Mouse (Mus musculus): ENCODE measurements around the gene Fgfr2. TPM values are rescaled to one million over a fixed set of nuclear protein-coding genes. Genes with fewer than 3 reads are reported as not detected.

Fgfr2 gene
- total RNA-seq, 1 experiment: 37.5 TPM

DNA sequence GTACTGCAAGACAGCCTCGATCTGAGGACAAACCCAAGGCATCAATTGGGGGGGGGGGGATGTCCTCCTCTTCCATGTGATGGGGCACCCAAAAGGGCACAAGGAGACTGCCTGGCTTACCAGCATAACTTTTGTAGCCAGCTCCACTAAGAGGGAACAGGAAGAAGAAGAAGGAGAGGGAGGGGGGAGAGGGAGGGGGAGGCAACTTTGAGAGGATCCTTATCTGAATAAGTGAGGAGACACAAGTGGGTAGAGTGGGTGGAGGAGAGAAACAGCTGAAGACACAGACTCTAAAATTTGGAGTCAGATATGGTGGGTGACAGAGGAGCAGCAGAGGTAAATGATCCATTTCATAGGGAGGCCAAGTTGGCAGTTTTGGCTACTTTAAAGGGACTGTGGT, 2562.2 kb downstream of the Fgfr2 start:
- Histone ChIP-seq H3K4me3 (ENCODE audit: insufficient read depth in 1 of 2, low read depth in 1 of 2, low read length in 2 of 2, poor library complexity in 1 of 2, severe bottlenecking in 1 of 2) (no peak overlapping the region), H3K4me1 (ENCODE audit: control insufficient read depth in 2 of 2, insufficient read depth in 2 of 2, low read length in 2 of 2, poor library complexity in 1 of 2) (no peaks in the 10 kb centered on the region), H3K9me3 (ENCODE audit: control insufficient read depth, insufficient read depth, low read depth, low read length) (no peaks in the 10 kb centered on the region), H3K9ac (ENCODE audit: insufficient read depth, low read depth, low read length, poor library complexity, severe bottlenecking) (no peak overlapping the region), H3K36me3 (ENCODE audit: control insufficient read depth, insufficient read depth, low read length, poor library complexity, severe bottlenecking) (no peaks in the 10 kb centered on the region), H3K27ac (ENCODE audit: insufficient read depth, low read depth, low read length, poor library complexity, severe bottlenecking) (no peak overlapping the region)
- in situ Hi-C loops (cut with MboI; ENCODE audit: low sequenced_read_pairs in 2 of 2, unreplicated experiment in 2 of 2): no loop called here
- TF ChIP-seq HCFC1 (IDR thresholded peaks at IDR 0.05; ENCODE audit: borderline replicate concordance, insufficient read depth, low read length) (no peak), ZNF384 (IDR thresholded peaks at IDR 0.05; ENCODE audit: low read depth, low read length) (no peak), MAFK (IDR thresholded peaks at IDR 0.05; ENCODE audit: insufficient read depth, low read depth, low read length) (no peak), CHD2 (IDR thresholded peaks at IDR 0.05; ENCODE audit: low read depth, low read length) (no peak), ZC3H11A (IDR thresholded peaks at IDR 0.05; ENCODE audit: borderline replicate concordance, low read depth, low read length) (no peak)
- DNase-seq (ENCODE audit: low read depth, low spot score): no peak

DNA sequence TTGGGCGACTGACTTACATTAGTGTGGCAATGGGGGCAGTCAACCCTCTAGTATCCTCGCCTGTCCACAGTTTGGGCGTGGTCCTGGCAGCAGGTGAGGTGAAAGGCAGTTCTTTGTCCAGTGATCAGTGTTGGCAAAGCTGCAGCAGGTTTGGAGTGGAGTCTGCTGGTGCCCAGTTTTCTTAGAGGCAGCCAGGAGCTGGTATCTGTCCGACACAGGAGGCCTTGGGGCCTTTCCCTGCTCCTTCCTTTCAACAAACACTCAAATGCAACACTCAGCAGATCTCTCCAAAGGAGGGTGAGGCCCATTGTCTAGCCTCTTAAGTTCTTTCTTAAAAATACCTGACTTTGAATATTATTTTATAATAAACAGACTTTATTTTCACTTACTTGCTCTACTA, 2564.6 kb downstream of the Fgfr2 start:
- no peak for TF ChIP-seq HCFC1 (IDR thresholded peaks at IDR 0.05; ENCODE audit: borderline replicate concordance, insufficient read depth, low read length)
- no peak for TF ChIP-seq MAFK (IDR thresholded peaks at IDR 0.05; ENCODE audit: insufficient read depth, low read depth, low read length)
- TF ChIP-seq ZNF384 (IDR thresholded peaks at IDR 0.05; ENCODE audit: low read depth, low read length): no peak
- TF ChIP-seq CHD2 (IDR thresholded peaks at IDR 0.05; ENCODE audit: low read depth, low read length): no peak
- no peak for TF ChIP-seq ZC3H11A (IDR thresholded peaks at IDR 0.05; ENCODE audit: borderline replicate concordance, low read depth, low read length)
- H3K9ac ChIP-seq (ENCODE audit: insufficient read depth, low read depth, low read length, poor library complexity, severe bottlenecking): no peak overlapping the region

DNA sequence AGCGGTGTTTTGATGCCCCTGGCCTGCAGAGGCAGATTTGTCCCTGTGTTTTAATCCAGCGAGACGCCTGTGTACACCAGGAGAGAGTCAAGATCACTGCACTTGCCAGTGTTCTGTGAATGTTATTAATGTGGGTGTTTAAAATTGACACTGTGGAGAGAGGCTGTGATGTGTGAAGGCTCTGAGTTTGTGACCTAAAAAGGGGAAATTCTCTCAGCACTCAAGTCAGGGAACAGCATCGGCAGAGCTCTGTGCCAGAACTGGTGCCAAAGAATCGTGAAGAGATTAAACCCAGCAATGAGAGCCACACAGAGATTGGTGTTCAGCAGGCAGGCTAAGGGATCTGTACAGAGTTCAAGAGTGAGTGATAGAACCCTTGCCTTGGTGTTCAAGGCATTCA, 2567.6 kb downstream of the Fgfr2 start:
- H3K4me3 ChIP-seq (ENCODE audit: insufficient read depth in 1 of 2, low read depth in 1 of 2, low read length in 2 of 2, poor library complexity in 1 of 2, severe bottlenecking in 1 of 2): no peak overlapping the region
- H3K9me3 ChIP-seq (ENCODE audit: control insufficient read depth, insufficient read depth, low read depth, low read length): no peaks in the 10 kb centered on the region
- no peak overlapping the region for H3K9ac ChIP-seq (ENCODE audit: insufficient read depth, low read depth, low read length, poor library complexity, severe bottlenecking)
- H3K4me1 ChIP-seq (ENCODE audit: control insufficient read depth in 2 of 2, insufficient read depth in 2 of 2, low read length in 2 of 2, poor library complexity in 1 of 2): peaks cover 0 to 3% of the 10 kb centered on the region in 2 experiments; a peak in 1 of 4 replicates
- H3K36me3 ChIP-seq (ENCODE audit: control insufficient read depth, insufficient read depth, low read length, poor library complexity, severe bottlenecking): no peaks in the 10 kb centered on the region
- TF ChIP-seq ZC3H11A (IDR thresholded peaks at IDR 0.05; ENCODE audit: borderline replicate concordance, low read depth, low read length) (no peak), MAFK (IDR thresholded peaks at IDR 0.05; ENCODE audit: insufficient read depth, low read depth, low read length) (no peak), HCFC1 (IDR thresholded peaks at IDR 0.05; ENCODE audit: borderline replicate concordance, insufficient read depth, low read length) (no peak), ZNF384 (IDR thresholded peaks at IDR 0.05; ENCODE audit: low read depth, low read length) (no peak), CHD2 (IDR thresholded peaks at IDR 0.05; ENCODE audit: low read depth, low read length) (no peak)
- in situ Hi-C loops (cut with MboI; ENCODE audit: low sequenced_read_pairs in 2 of 2, unreplicated experiment in 2 of 2): no loop called here
- no peak for DNase-seq (ENCODE audit: low read depth, low spot score)
- no peak overlapping the region for H3K27ac ChIP-seq (ENCODE audit: insufficient read depth, low read depth, low read length, poor library complexity, severe bottlenecking)

More for the DNA sequence above, 2564.6 kb downstream of the Fgfr2 start:
- no peak for DNase-seq (ENCODE audit: low read depth, low spot score)
- Histone ChIP-seq H3K4me3 (ENCODE audit: insufficient read depth in 1 of 2, low read depth in 1 of 2, low read length in 2 of 2, poor library complexity in 1 of 2, severe bottlenecking in 1 of 2) (no peak overlapping the region), H3K9me3 (ENCODE audit: control insufficient read depth, insufficient read depth, low read depth, low read length) (no peaks in the 10 kb centered on the region), H3K4me1 (ENCODE audit: control insufficient read depth in 2 of 2, insufficient read depth in 2 of 2, low read length in 2 of 2, poor library complexity in 1 of 2) (no peaks in the 10 kb centered on the region), H3K27ac (ENCODE audit: insufficient read depth, low read depth, low read length, poor library complexity, severe bottlenecking) (no peak overlapping the region), H3K36me3 (ENCODE audit: control insufficient read depth, insufficient read depth, low read length, poor library complexity, severe bottlenecking) (no peaks in the 10 kb centered on the region)
- in situ Hi-C loops (cut with MboI; ENCODE audit: low sequenced_read_pairs in 2 of 2, unreplicated experiment in 2 of 2): no loop called here

DNA sequence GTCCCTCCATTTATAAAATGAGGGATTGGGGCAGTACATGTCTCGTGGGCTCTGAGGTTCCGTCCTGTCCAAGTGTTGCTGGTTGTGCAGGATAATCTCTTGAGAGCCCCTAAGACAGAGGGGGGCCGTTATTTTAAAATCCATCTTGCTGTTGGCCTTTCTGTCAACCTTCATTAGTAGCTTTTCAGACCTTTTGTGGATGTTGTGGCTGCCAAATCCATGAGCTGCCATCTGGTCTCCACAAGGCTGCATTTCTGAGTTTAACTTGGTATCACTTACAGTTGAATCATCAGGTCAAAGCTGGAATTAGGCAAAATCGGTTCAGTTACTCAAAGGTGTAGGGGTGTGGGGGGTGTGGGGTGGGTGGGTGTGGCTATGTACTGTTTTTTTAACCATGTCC, 2569.8 kb downstream of the Fgfr2 start:
- Histone ChIP-seq H3K27ac (ENCODE audit: insufficient read depth, low read depth, low read length, poor library complexity, severe bottlenecking) (no peak overlapping the region), H3K36me3 (ENCODE audit: control insufficient read depth, insufficient read depth, low read length, poor library complexity, severe bottlenecking) (no peaks in the 10 kb centered on the region), H3K9ac (ENCODE audit: insufficient read depth, low read depth, low read length, poor library complexity, severe bottlenecking) (no peak overlapping the region), H3K4me1 (ENCODE audit: control insufficient read depth in 2 of 2, insufficient read depth in 2 of 2, low read length in 2 of 2, poor library complexity in 1 of 2) (peaks cover 0 to 3% of the 10 kb centered on the region in 2 experiments; a peak in 1 of 4 replicates), H3K4me3 (ENCODE audit: insufficient read depth in 1 of 2, low read depth in 1 of 2, low read length in 2 of 2, poor library complexity in 1 of 2, severe bottlenecking in 1 of 2) (no peak overlapping the region), H3K9me3 (ENCODE audit: control insufficient read depth, insufficient read depth, low read depth, low read length) (no peaks in the 10 kb centered on the region)
- TF ChIP-seq ZNF384 (IDR thresholded peaks at IDR 0.05; ENCODE audit: low read depth, low read length) (no peak), HCFC1 (IDR thresholded peaks at IDR 0.05; ENCODE audit: borderline replicate concordance, insufficient read depth, low read length) (no peak), CHD2 (IDR thresholded peaks at IDR 0.05; ENCODE audit: low read depth, low read length) (no peak), ZC3H11A (IDR thresholded peaks at IDR 0.05; ENCODE audit: borderline replicate concordance, low read depth, low read length) (no peak), MAFK (IDR thresholded peaks at IDR 0.05; ENCODE audit: insufficient read depth, low read depth, low read length) (no peak)
- DNase-seq (ENCODE audit: low read depth, low spot score): no peak
- in situ Hi-C loops (cut with MboI; ENCODE audit: low sequenced_read_pairs in 2 of 2, unreplicated experiment in 2 of 2): no loop called here

DNA sequence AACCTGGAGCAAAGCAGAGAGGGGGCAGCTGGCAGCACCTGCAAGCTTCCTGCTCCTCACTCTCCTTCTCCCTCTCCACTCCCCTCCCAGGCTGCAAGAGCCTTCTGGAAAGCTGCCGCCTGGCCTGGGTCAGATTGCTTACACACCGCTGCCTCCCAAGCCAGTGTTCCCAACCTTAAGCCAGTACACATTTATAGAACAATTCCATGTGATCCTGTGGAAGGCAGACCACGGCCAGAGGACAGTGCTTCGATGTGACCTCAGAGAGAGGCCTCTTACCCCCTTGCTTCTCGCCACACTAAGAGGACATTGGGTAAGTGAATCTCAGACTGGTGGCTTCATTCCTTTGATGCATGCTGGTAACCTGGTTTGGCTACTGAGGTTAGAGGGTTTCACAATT, 2570.4 kb downstream of the Fgfr2 start:
- Histone ChIP-seq H3K9ac (ENCODE audit: insufficient read depth, low read depth, low read length, poor library complexity, severe bottlenecking) (no peak overlapping the region), H3K4me3 (ENCODE audit: insufficient read depth in 1 of 2, low read depth in 1 of 2, low read length in 2 of 2, poor library complexity in 1 of 2, severe bottlenecking in 1 of 2) (no peak overlapping the region), H3K9me3 (ENCODE audit: control insufficient read depth, insufficient read depth, low read depth, low read length) (no peaks in the 10 kb centered on the region), H3K36me3 (ENCODE audit: control insufficient read depth, insufficient read depth, low read length, poor library complexity, severe bottlenecking) (no peaks in the 10 kb centered on the region), H3K27ac (ENCODE audit: insufficient read depth, low read depth, low read length, poor library complexity, severe bottlenecking) (no peak overlapping the region), H3K4me1 (ENCODE audit: control insufficient read depth in 2 of 2, insufficient read depth in 2 of 2, low read length in 2 of 2, poor library complexity in 1 of 2) (peaks cover 2 to 3% of the 10 kb centered on the region in 2 experiments; a peak in 1 of 4 replicates)
- TF ChIP-seq ZNF384 (IDR thresholded peaks at IDR 0.05; ENCODE audit: low read depth, low read length): no peak
- no peak for TF ChIP-seq MAFK (IDR thresholded peaks at IDR 0.05; ENCODE audit: insufficient read depth, low read depth, low read length)
- no peak for TF ChIP-seq ZC3H11A (IDR thresholded peaks at IDR 0.05; ENCODE audit: borderline replicate concordance, low read depth, low read length)
- in situ Hi-C loops (cut with MboI; ENCODE audit: low sequenced_read_pairs in 2 of 2, unreplicated experiment in 2 of 2): no loop called here
- no peak for DNase-seq (ENCODE audit: low read depth, low spot score)
